Mouse (Mus musculus): ENCODE results near the gene Mphosph10.
A peak's percentile ranks its signal among the peaks of the same experiment; 100 is the strongest.

Mphosph10 gene

GRCm38 (mm10) chr7:64392122-64392818, at the start of gene Mphosph10, which contains the start of gene Mcee:
Gene Mphosph10 (minus strand): TSS chr7:64392268.
Gene Mcee (plus strand): TSS chr7:64392607.
- DNase-seq: peak; percentile 92

- no peak for DNase-seq
Measured at GRCm38 (mm10) chr7:64440519-64440918, 48.5 kb upstream of the Mphosph10 start.

- no peak for DNase-seq
Measured at GRCm38 (mm10) chr7:64439595-64440518, 47.8 kb upstream of the Mphosph10 start.

GRCm38 (mm10) chr7:64424861-64425260, 32.8 kb upstream of the Mphosph10 start:
- no peak for DNase-seq

- no peak for DNase-seq
Measured at GRCm38 (mm10) chr7:64403989-64404388, 11.9 kb upstream of the Mphosph10 start.

- DNase-seq: no peak
Measured at GRCm38 (mm10) chr7:64402452-64402851, 10.4 kb upstream of the Mphosph10 start.

GRCm38 (mm10) chr7:64400725-64401124, 8.7 kb upstream of the Mphosph10 start:
- no peak for DNase-seq

- no peak for DNase-seq
Measured at GRCm38 (mm10) chr7:64392819-64393151, 717 bp upstream of the Mphosph10 start.

- no peak for DNase-seq
Measured at GRCm38 (mm10) chr7:64391479-64391878, 589 bp downstream of the Mphosph10 start.

- DNase-seq: peak; percentile 85
Measured at GRCm38 (mm10) chr7:64373830-64374562, 18.1 kb downstream of the Mphosph10 start, which contains the start of gene Fan1. Gene Fan1 (minus strand): TSS chr7:64374095.

- no peak for DNase-seq
Measured at GRCm38 (mm10) chr7:64373147-64373829, 18.8 kb downstream of the Mphosph10 start.

- no peak for DNase-seq
Measured at GRCm38 (mm10) chr7:64371940-64372878, 19.9 kb downstream of the Mphosph10 start.

GRCm38 (mm10) chr7:64369841-64370240, 22.2 kb downstream of the Mphosph10 start:
- DNase-seq: no peak

- no peak for DNase-seq
Measured at GRCm38 (mm10) chr7:64365863-64366262, 26.2 kb downstream of the Mphosph10 start.

GRCm38 (mm10) chr7:64360586-64360945, 31.5 kb downstream of the Mphosph10 start:
- DNase-seq: no peak

GRCm38 (mm10) chr7:64359943-64360585, 32.0 kb downstream of the Mphosph10 start:
- DNase-seq: no peak

- no peak for DNase-seq
Measured at GRCm38 (mm10) chr7:64358666-64359065, 33.4 kb downstream of the Mphosph10 start.

- DNase-seq: peak; percentile 40
Measured at GRCm38 (mm10) chr7:64357405-64357804, 34.7 kb downstream of the Mphosph10 start.

- DNase-seq: no peak
Measured at GRCm38 (mm10) chr7:64356661-64357060, 35.4 kb downstream of the Mphosph10 start.

- no peak for DNase-seq
Measured at GRCm38 (mm10) chr7:64354206-64354605, 37.9 kb downstream of the Mphosph10 start.

- DNase-seq: peak; percentile 52
Measured at GRCm38 (mm10) chr7:64351087-64351486, 41.0 kb downstream of the Mphosph10 start.
